Mouse (Mus musculus) heart, postnatal 36 days (tissue): ENCODE results near the gene Adcy5. TPM values are rescaled to one million over a fixed set of nuclear protein-coding genes. Genes with fewer than 3 reads are reported as not detected.

Experiments used
- DNase-seq, 2 experiments: peaks; one replicate each; pipeline ENCODE4 v3.0.0; 2021 to 2022
- intact Hi-C: fragments of 180-260 bp; cut with DNase I; formaldehyde crosslinking; loops from one replicate; pipeline ENCODE4 v1.15.1; 2025
- total RNA-seq, 2 experiments: library from RNA; stranded (reverse); gene quantifications; 2 replicates each; pipeline ENCODE4 v1.2.3; 2021

The Adcy5 gene
- total RNA-seq, 2 experiments from 2014 or later = 48.7 to 57.7 TPM

DNA sequence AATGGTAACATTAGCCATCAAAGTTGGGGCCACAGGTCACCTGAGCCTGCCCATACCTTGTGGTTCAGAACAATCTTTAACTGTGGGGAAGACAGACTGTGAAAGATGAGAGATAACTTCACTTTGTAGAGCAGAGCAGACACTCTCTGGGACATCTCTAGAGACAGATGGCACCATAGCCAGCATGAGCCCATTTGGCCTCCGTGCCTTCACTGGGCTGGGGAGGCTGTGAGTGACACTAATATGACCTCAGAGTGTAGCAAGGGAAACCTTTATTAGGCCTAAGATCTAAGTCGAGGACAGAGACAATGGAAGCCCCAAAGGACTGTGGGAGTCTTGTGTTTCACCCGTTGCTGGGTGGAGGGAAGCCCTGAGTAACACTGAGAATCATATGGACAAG lies 92.7 kb downstream of the Adcy5 start:
- no peak for DNase-seq
- intact Hi-C loops = no loop called here

DNA sequence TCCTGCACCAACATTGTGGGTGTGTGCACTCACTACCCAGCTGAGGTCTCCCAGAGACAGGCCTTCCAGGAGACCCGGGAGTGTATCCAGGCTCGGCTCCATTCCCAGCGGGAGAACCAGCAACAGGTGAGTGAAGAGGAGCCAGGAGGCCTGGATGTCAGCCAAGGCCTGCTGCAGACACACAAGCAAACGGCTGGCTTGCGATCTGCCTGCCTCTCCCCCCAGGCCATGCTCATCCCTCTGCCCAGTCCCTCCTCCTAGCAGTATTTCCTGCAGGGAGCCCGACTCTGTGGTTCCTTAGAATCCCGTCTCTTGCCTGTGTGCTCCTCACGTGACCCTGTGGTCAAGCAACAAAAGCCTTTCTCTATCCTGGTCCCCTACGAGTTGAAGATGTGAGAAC lies 94.1 kb downstream of the Adcy5 start:
- DNase-seq = peak; percentile 57 to 59
- intact Hi-C loops = no loop called here

DNA sequence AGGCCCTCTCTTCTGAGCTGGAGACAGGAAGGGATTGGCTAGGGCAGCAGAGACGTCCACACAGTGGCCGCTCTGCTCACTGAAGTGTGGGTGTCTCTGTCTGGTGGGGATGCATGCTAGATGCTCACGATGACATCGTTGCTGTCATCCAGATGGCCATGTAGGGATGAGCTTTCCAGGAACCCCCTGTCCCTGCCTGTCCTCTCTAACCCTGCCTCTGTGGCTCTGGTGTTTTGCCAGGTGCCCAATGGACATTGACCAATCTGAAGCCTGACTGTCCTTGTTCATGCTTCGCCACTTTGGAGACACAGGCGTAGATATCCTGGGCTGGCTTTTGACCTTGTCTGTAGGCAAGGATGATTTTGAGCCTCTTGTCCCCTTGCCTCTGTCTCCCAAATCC lies 95.1 kb downstream of the Adcy5 start:
- intact Hi-C loops = no loop called here
- no peak for DNase-seq

GRCm38 (mm10) chr16:35251690-35252089 lies 97.0 kb downstream of the Adcy5 start:
- intact Hi-C loops = no loop called here
- no peak for DNase-seq

- intact Hi-C loops = no loop called here
- DNase-seq = no peak
These were observed 98.3 kb downstream of the Adcy5 start for GRCm38 (mm10) chr16:35252967-35253366.

DNA sequence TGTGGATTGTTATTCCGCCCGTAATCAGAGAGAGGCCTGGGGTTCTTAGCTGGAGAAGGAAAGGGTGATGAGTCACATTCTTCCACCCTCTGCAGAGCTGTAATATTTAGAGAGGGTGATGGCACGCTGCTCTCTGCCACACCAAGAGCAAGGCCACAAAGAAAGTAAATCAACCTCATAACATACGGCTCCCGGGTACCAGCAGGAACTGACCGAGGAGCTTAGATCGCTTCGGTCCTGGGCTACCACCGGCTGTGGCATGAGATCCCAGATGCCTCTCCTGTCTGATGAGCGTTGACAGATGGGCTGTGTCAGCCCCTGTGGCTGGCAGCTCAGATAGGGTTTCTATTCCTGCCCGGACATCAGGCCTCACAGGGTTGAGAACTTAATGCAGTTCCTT lies 101.3 kb downstream of the Adcy5 start:
- intact Hi-C loops = no loop called here
- peak; percentile 18 to 32 for DNase-seq

- intact Hi-C loops = loop anchor here (1.0 to 2.0 kb wide), 3 partner anchors 116 to 214 kb away; partner anchors contain the start of gene Adcy5
- DNase-seq = peak; percentile 80 to 81
These were observed 115.8 kb downstream of the Adcy5 start for GRCm38 (mm10) chr16:35270353-35270934.

DNA sequence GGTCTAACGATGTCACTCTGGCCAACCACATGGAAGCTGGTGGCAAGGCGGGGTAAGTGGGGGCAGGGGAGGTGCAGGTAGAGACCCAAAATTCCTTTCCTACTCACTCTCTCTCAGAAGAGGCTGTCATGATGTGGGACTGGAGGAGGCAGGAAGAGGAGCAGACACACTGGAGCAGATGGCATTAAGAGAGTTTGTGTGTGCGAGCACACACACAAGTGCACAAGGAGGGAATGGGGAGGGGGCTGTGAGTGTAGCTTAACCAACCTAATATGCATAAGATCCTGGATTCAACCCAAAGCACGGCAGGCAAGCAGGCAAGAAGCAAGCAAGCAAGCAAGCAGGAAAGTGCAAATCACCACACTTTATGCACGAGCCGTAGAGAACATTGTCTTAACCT lies 116.3 kb downstream of the Adcy5 start:
- no peak for DNase-seq
- intact Hi-C loops = loop anchor here (1.0 to 2.0 kb wide), 3 partner anchors 117 to 214 kb away; partner anchors contain the start of gene Adcy5

- DNase-seq = no peak
- intact Hi-C loops = loop anchor here (2.0 kb wide), 1 partner anchor 215 kb away; no protein-coding TSS in a partner anchor
These were observed 116.9 kb downstream of the Adcy5 start for GRCm38 (mm10) chr16:35271572-35271971.

DNA sequence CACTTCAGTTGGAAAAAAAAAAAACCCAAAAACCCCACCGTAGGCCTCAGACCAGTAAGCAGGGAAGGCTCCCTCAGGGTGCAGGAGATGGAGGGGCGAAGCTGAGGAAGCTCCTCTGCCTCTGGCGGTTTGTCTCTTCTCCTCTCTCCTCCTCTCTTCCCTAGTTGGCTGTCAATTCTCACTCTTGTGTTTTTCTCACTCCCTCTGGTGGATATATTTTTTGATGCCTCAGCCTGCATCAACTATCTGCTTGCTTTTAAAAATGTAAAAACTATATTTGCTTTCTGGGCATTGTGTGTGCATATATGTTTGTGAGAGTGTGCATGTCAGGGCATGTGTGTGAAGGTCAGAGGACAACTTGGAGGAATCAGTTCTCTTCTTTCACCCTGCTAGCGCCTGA lies 117.7 kb downstream of the Adcy5 start:
- DNase-seq = no peak
- intact Hi-C loops = no loop called here

- intact Hi-C loops = no loop called here
- DNase-seq = no peak
These were observed 123.5 kb downstream of the Adcy5 start for GRCm38 (mm10) chr16:35278166-35278565.

GRCm38 (mm10) chr16:35282456-35282855 lies 127.8 kb downstream of the Adcy5 start:
- DNase-seq = no peak
- intact Hi-C loops = no loop called here

DNA sequence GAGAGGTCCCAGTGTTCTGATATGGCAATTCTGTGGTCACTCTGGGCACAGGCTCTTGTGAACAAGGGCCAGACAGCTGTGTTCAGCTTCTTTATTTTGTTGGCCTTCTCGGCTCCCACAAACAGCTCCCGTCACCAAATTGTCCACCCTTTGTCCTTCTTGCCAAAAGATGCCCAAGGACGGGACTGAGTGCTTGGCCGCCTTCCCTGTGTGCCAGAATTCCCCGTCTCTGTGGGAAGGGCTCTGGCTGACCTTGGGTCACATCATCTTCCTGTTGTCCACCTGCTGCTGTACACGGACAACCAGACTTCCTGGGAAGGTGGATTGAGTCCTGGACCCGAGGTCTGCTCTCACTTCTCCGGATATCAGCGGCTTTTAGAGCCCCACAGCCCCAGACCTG lies 131.1 kb downstream of the Adcy5 start:
- intact Hi-C loops = no loop called here
- DNase-seq = no peak

DNA sequence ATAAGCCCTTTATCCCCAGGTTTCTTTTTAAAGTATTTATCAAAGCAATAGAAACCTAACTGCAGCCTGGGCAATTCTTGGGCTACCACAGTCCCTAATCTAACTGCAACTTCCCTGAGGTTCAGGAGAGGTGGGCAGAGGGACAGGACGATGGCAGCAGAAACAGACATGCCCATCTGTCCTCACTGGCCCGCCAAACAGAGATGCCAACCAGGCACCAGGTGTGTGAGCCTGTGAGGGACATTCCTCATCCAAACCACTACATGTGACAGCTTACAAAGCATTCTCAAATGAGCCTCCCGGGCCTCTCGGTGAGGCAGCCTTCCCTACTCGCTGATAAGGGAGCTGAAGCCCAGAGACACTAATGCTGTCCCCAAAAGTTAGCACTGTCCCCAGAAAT lies 132.6 kb downstream of the Adcy5 start:
- no peak for DNase-seq
- intact Hi-C loops = no loop called here

DNA sequence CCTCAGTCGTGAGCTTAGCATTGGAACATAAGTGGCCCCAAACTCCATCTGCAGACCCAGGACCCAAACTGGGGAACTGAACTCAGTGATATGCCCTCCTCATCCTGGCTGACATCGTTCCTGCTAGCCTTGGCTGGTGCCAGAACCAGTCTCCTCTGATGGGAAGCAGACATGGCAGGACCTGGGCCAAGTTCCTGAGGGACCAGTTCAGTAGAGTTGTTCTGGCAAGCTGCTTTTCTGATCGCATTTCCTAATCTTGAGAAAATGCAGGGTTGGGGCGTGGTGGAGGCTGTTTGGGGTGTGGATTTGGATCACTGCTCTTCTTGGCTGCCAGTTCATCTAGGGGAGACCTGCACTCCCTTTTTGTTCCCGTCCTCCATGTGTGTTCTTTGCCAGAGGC lies 143.1 kb downstream of the Adcy5 start:
- intact Hi-C loops = no loop called here
- DNase-seq = peak in 1 of 2 experiments; percentile 23

DNA sequence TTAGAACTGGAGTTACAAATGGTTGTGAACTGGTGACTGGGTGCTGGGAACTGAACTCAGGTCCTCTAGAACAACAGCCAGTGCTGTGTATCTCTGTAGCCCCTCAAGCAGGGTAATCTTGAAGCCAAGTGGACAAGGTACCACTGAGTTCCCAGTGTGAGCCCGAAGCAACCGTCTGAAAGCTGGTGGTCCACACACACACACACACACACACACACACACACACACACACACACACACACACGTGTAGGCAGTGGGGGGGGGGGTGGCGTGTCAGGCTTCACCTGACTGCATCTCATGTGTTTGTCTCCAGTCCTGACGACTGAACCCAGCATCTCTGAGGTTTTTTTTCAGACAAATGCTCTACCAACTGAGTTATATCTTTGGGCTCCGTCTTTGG lies 145.5 kb downstream of the Adcy5 start:
- DNase-seq = no peak
- intact Hi-C loops = no loop called here

- no peak for DNase-seq
- intact Hi-C loops = no loop called here
These were observed 148.0 kb downstream of the Adcy5 start for GRCm38 (mm10) chr16:35302441-35303280.

- intact Hi-C loops = no loop called here
- no peak for DNase-seq
These were observed 149.0 kb downstream of the Adcy5 start for GRCm38 (mm10) chr16:35303721-35304120.

DNA sequence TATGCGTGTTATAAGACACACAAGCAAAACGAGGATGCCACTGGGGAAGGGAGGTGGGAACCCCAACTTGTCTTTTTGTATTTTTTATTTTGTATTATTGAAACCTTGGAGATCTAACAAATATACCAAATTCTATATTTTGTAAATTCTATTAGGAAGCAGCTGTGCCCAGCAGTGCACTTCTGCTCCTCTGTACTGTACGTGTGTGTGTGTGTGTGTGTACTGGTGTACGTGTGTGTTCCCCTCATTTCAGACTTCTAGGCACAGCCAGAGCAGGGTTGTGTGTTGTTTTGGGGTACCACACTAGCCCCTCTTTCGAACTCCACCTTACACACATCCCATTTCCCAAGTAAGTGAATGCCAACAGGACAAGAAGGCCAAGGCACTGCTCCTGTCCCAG lies 149.7 kb downstream of the Adcy5 start:
- intact Hi-C loops = no loop called here
- DNase-seq = no peak

- no peak for DNase-seq
- intact Hi-C loops = no loop called here
These were observed 150.5 kb downstream of the Adcy5 start for GRCm38 (mm10) chr16:35305226-35305625.

- intact Hi-C loops = no loop called here
- DNase-seq = no peak
These were observed 152.0 kb downstream of the Adcy5 start for GRCm38 (mm10) chr16:35306631-35307030.

DNA sequence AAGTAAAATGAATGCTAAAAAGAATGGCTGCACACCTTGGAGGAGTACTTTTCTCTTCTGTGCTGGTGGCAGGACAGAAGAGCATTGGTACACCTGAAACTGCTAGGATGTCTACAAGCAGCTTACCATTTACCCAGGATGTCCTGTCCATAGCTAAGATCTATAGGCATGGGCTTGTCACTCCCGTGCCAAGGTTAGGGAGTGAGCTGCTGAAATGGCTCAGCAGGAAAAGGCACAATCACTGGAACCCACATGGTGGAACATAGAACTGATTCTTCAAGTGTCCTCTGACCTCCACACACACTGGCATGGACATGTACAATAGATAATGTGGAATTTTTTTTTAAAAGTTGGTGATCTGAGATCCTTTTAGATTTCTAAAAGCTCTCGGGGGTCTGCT lies 152.7 kb downstream of the Adcy5 start:
- DNase-seq = no peak
- intact Hi-C loops = no loop called here
